Mouse (Mus musculus) urinary bladder, postnatal 14 days (tissue): Measurements from ENCODE around the gene Flt3.

ENCODE experiments used
- DNase-seq: peaks from one replicate; pipeline ENCODE4 v3.0.0; 2021; ENCODE audit warnings: low spot score

The Flt3 gene

GRCm38 (mm10) chr5:147399843-147400504, at the start of gene Flt3:
Flt3 (minus strand) TSS chr5:147400489.
- no peak for DNase-seq

- DNase-seq = peak; percentile 20
Measured at GRCm38 (mm10) chr5:147448933-147449332, 48.6 kb upstream of the Flt3 start.

- DNase-seq = no peak
Measured at GRCm38 (mm10) chr5:147448526-147448925, 48.2 kb upstream of the Flt3 start.

GRCm38 (mm10) chr5:147445252-147445651, 45.0 kb upstream of the Flt3 start:
- DNase-seq = no peak

DNA sequence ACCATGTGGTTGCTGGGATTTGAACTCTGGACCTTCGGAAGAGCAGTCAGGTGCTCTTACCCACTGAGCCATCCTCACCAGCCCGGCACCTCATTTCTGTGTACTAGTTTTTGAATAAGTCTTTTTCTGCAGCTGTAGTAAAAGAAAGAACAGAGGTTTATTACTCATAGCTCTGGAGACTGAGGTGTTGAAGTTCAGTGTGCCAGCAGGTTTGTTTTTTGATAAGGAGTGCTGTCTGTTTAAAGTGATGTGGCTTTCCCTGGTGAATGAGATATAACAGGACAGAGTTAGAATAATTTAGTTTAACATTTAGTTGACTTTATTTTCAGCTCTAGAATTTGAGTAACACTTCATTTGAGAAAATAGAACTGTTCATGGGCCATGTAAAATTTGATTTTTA, 44.5 kb upstream of the Flt3 start:
- DNase-seq = no peak

- no peak for DNase-seq
Measured at GRCm38 (mm10) chr5:147444298-147444697, 44.0 kb upstream of the Flt3 start.

- no peak for DNase-seq
Measured at GRCm38 (mm10) chr5:147442741-147443140, 42.5 kb upstream of the Flt3 start.

DNA sequence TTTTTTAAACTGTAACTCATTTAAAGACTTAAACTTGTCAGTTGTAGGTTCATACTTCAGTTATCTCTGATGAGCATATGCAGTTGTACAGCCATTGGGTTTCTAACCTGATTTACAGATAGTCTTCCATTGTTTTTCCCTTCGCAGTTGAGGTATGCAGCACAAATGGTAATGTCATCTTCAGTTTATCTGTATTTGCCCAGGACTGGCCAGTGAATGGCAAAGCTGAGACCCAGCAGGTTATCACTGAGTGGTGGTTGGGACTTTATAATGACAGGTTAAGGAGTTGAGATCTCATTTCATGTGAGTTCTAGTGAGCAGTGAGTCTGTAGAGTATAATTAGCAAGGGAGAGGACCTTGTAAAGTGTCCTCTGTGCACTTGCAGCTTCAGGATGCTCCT, 41.7 kb upstream of the Flt3 start:
- DNase-seq = no peak

- DNase-seq = no peak
Measured at GRCm38 (mm10) chr5:147440996-147441507, 40.8 kb upstream of the Flt3 start.

- no peak for DNase-seq
Measured at GRCm38 (mm10) chr5:147436491-147436890, 36.2 kb upstream of the Flt3 start.

DNA sequence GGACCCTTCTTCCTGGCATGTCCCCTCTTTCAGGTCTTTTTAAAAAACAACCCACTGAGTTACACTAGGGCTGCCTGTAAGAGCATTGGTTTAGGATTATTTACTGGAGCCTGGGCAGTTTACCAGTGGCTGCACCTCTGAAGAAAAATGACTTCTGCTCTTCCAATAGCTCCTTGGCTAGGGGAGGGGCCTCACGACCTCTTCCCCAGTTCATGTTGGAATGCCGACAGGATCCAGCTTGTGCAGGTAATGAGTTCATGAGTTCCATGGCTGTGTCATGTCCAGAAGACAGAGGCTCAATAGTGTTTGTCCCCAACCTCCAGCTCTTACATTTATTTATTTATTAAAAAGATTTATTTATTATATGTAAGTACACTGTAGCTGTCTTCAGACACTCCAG, 35.5 kb upstream of the Flt3 start:
- DNase-seq = peak; percentile 35

DNA sequence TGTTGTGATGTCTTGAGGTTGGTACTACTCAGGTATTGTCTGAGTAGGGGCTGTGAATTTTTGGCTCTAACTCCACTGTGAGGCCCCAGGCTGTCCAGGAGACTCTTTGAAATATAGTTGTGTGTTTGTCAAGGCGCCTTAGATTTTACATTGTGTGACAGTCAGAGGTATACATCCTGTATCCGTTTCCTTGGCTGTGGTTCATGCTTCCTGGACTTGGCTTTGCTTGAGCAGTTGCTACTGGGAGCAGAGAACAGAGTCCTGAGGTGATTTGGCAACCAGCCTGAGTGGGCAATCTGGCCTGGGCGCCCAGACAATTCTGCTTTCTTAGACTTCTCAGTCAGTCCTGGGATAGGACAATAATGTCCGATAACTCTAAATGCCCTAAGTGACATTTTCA, 34.9 kb upstream of the Flt3 start:
- peak; percentile 53 for DNase-seq

GRCm38 (mm10) chr5:147432927-147433326, 32.6 kb upstream of the Flt3 start:
- no peak for DNase-seq

GRCm38 (mm10) chr5:147430936-147431839, 30.9 kb upstream of the Flt3 start:
- DNase-seq = peak; percentile 70

DNA sequence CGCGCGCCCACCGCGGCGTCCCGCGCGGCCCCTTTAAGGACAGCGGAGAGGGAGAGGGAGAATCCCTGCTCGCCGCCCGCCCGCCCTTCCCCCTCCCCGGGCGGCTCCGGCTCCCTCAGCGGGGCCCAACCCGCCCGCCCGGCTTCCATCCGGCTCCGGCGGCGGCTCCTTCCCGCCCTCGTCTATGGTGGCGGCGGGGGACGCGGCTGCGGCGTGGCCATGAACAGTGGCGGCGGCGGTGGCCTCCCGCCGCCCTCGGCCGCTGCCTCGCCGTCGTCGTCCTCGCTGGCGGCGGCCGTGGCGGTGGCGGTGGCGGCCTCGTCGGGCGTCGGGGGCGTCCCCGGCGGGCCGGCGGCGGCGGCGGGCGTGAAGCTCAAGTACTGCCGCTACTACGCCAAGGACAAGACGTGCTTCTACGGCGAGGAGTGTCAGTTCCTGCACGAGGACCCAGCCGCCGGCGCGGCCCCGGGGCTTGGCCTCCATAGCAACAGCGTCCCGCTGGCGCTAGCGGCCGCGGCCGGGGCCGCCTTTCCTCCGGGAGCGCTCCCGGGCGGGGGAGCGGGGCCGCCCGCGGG, 30.2 kb upstream of the Flt3 start:
- peak; percentile 34 for DNase-seq

DNA sequence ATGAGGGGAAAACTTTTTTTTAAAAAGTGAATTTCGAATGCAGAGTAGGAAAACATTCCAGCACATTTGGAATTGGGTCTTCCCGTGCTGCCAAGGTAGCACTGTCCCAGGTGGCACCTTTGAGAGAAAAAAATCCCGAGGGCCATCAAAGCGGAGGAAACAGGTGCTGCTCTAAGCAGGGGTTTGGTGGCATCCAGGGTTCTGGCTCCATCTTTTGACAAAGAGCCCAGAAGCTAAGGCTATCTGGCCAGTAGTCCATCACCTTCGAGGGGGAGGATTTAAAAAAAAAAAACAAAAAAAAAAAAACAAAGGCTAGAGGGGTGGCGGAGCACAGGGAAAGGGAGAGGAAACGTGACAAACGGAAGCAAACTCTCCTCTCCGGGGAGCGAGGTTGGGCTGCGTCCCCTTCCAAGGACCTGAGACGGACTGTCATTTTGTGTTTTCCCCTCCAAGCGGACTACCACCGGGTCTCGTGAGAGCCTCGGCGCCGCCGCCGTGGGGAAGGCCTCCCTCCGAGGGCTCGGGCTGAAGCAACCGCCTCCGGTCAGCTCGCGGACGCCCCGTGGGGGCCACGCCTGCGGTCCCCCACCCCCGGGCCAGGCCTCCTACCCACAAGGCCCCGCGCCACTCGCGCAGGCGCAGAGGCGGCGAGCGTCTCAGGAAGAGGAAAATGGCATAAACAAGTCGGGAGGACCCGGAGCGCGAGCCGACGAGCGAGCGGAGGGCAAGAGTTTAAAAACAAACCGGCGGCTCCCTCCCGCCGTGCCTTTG, 29.4 kb upstream of the Flt3 start, which contains the start of gene Pan3:
Pan3 (plus strand) TSS at position 627 of the 771 bp plus-strand sequence.
- DNase-seq = peak; percentile 94

- no peak for DNase-seq
Measured at GRCm38 (mm10) chr5:147426048-147426805, 25.9 kb upstream of the Flt3 start.

- DNase-seq = no peak
Measured at GRCm38 (mm10) chr5:147423612-147424011, 23.3 kb upstream of the Flt3 start.

GRCm38 (mm10) chr5:147418394-147419121, 18.3 kb upstream of the Flt3 start:
- peak; percentile 40 for DNase-seq

- DNase-seq = no peak
Measured at GRCm38 (mm10) chr5:147417986-147418385, 17.7 kb upstream of the Flt3 start.
